Mouse (Mus musculus): ENCODE data around the gene 4930470P17Rik.

4930470P17Rik gene

GRCm38 (mm10) chr2:170549146-170549545 is 52.7 kb downstream of the 4930470P17Rik start:
- Histone ChIP-seq H3K36me3 (ENCODE audit: control insufficient read depth, insufficient read depth, low read length, poor library complexity, severe bottlenecking) (no peaks in the 10 kb centered on the region), H3K27me3 (ENCODE audit: control insufficient read depth, insufficient read depth, low read length, poor library complexity, severe bottlenecking) (no peaks in the 10 kb centered on the region)
- no peak for DNase-seq (ENCODE audit: low read depth, low spot score)

- H3K36me3 ChIP-seq (ENCODE audit: control insufficient read depth, insufficient read depth, low read length, poor library complexity, severe bottlenecking) = no peaks in the 10 kb centered on the region
- no peaks in the 10 kb centered on the region for H3K27me3 ChIP-seq (ENCODE audit: control insufficient read depth, insufficient read depth, low read length, poor library complexity, severe bottlenecking)
- no peak for DNase-seq (ENCODE audit: low read depth, low spot score)
Observed at GRCm38 (mm10) chr2:170548046-170548445, 53.8 kb downstream of the 4930470P17Rik start.

DNA sequence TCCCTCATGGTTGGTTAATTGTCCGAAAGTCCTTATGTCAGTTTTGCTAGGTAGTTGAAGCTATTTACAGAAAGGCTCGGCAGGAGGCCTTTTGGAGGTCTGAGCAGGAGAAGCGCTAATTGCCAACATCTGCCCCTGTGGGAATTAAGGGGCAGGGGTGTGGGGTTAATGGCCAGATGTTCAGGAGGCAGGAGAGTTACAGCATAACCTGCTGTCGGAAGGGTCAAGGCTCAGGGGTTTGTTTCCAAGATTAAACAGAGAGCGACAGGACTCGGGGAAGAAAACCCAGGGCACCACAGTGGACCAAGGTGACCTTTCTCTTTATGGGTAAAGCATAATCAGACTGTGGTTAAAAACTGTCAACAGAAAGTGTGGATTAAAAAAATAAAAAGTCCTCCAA is 54.3 kb downstream of the 4930470P17Rik start:
- H3K36me3 ChIP-seq (ENCODE audit: control insufficient read depth, insufficient read depth, low read length, poor library complexity, severe bottlenecking) = no peaks in the 10 kb centered on the region
- DNase-seq (ENCODE audit: low read depth, low spot score) = no peak
- H3K27me3 ChIP-seq (ENCODE audit: control insufficient read depth, insufficient read depth, low read length, poor library complexity, severe bottlenecking) = no peaks in the 10 kb centered on the region

DNA sequence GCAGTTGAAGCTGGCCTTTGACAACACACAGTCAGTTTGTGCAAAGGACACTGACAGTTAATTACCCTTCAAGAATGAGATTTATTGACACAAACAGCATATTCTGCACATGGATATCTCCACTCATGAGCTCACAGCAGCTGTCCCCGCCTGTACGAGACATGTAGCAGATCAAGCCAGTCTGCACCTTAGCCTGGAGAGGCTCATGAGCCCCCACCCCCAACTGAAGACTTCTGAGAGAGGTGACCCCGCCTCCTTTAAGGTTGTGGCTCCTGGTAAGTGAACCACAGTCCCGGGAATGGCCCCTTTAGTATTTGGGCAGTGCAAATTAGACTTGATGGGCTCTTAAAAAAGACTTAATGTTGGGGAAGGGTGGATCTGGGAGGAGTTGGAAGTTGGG is 56.1 kb downstream of the 4930470P17Rik start:
- DNase-seq (ENCODE audit: low read depth, low spot score) = no peak
- Histone ChIP-seq H3K27me3 (ENCODE audit: control insufficient read depth, insufficient read depth, low read length, poor library complexity, severe bottlenecking) (no peaks in the 10 kb centered on the region), H3K36me3 (ENCODE audit: control insufficient read depth, insufficient read depth, low read length, poor library complexity, severe bottlenecking) (no peaks in the 10 kb centered on the region)

- H3K27me3 ChIP-seq (ENCODE audit: control insufficient read depth, insufficient read depth, low read length, poor library complexity, severe bottlenecking) = no peaks in the 10 kb centered on the region
- DNase-seq (ENCODE audit: low read depth, low spot score) = no peak
Observed at GRCm38 (mm10) chr2:170544950-170545349, 56.9 kb downstream of the 4930470P17Rik start.

GRCm38 (mm10) chr2:170544159-170544558 is 57.7 kb downstream of the 4930470P17Rik start:
- Histone ChIP-seq H3K36me3 (ENCODE audit: control insufficient read depth, insufficient read depth, low read length, poor library complexity, severe bottlenecking) (no peaks in the 10 kb centered on the region), H3K27me3 (ENCODE audit: control insufficient read depth, insufficient read depth, low read length, poor library complexity, severe bottlenecking) (no peaks in the 10 kb centered on the region)
- no peak for DNase-seq (ENCODE audit: low read depth, low spot score)

More at GRCm38 (mm10) chr2:170544950-170545349, 56.9 kb downstream of the 4930470P17Rik start:
- no peaks in the 10 kb centered on the region for H3K36me3 ChIP-seq (ENCODE audit: control insufficient read depth, insufficient read depth, low read length, poor library complexity, severe bottlenecking)

DNA sequence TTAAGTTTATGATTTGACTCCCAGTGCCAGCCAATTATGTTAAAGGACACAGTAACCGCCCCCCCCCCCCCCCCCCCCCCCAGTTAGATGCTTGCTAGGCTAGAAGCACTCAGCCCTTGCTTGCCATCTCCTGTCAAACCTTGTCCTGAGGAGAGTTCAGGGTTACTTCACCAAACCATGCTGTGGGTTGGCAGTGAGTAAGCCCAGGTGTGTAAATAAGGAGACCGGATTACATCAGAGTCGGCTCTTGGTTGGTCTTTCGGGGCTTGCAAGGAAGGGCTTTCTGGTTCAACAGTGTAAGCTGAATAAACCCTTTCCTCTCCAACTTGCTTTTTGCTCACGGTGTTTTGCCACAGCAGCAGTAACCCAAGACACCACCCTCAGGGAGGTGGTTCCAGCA is 58.2 kb downstream of the 4930470P17Rik start:
- H3K27me3 ChIP-seq (ENCODE audit: control insufficient read depth, insufficient read depth, low read length, poor library complexity, severe bottlenecking) = no peaks in the 10 kb centered on the region
- DNase-seq (ENCODE audit: low read depth, low spot score) = no peak
- H3K36me3 ChIP-seq (ENCODE audit: control insufficient read depth, insufficient read depth, low read length, poor library complexity, severe bottlenecking) = no peaks in the 10 kb centered on the region

GRCm38 (mm10) chr2:170539211-170539610 is 62.6 kb downstream of the 4930470P17Rik start:
- no peaks in the 10 kb centered on the region for H3K27me3 ChIP-seq (ENCODE audit: control insufficient read depth, insufficient read depth, low read length, poor library complexity, severe bottlenecking)
- H3K36me3 ChIP-seq (ENCODE audit: control insufficient read depth, insufficient read depth, low read length, poor library complexity, severe bottlenecking) = no peaks in the 10 kb centered on the region
- no peak for DNase-seq (ENCODE audit: low read depth, low spot score)

- H3K36me3 ChIP-seq (ENCODE audit: control insufficient read depth, insufficient read depth, low read length, poor library complexity, severe bottlenecking) = no peaks in the 10 kb centered on the region
- no peaks in the 10 kb centered on the region for H3K27me3 ChIP-seq (ENCODE audit: control insufficient read depth, insufficient read depth, low read length, poor library complexity, severe bottlenecking)
- no peak for DNase-seq (ENCODE audit: low read depth, low spot score)
Observed at GRCm38 (mm10) chr2:170535841-170536240, 66.0 kb downstream of the 4930470P17Rik start.

DNA sequence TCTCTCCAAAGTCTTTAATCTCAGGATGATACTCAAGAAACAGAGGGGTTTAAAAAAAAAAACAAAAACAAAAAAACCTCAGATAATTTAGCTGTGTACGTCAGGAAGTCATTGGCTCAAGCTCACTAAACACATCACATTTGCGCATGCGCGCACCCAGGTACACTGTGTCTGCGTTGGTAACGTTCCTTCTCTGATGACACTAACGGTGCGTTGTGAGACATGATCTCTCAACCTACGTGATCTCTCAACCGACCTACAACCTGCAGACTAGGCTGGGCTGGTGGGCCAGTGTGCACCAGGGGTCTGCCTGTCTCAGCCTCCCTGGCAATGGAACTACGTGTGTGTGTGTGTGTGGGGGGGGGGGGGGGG is 67.0 kb downstream of the 4930470P17Rik start:
- no peak for DNase-seq (ENCODE audit: low read depth, low spot score)
- Histone ChIP-seq H3K27me3 (ENCODE audit: control insufficient read depth, insufficient read depth, low read length, poor library complexity, severe bottlenecking) (no peaks in the 10 kb centered on the region), H3K36me3 (ENCODE audit: control insufficient read depth, insufficient read depth, low read length, poor library complexity, severe bottlenecking) (no peaks in the 10 kb centered on the region)

GRCm38 (mm10) chr2:170534116-170534802 is 67.6 kb downstream of the 4930470P17Rik start:
- Histone ChIP-seq H3K27me3 (ENCODE audit: control insufficient read depth, insufficient read depth, low read length, poor library complexity, severe bottlenecking) (no peaks in the 10 kb centered on the region), H3K36me3 (ENCODE audit: control insufficient read depth, insufficient read depth, low read length, poor library complexity, severe bottlenecking) (no peaks in the 10 kb centered on the region)
- DNase-seq (ENCODE audit: low read depth, low spot score) = no peak

- DNase-seq (ENCODE audit: low read depth, low spot score) = no peak
- Histone ChIP-seq H3K36me3 (ENCODE audit: control insufficient read depth, insufficient read depth, low read length, poor library complexity, severe bottlenecking) (no peaks in the 10 kb centered on the region), H3K27me3 (ENCODE audit: control insufficient read depth, insufficient read depth, low read length, poor library complexity, severe bottlenecking) (no peaks in the 10 kb centered on the region)
Observed at GRCm38 (mm10) chr2:170530256-170530655, 71.6 kb downstream of the 4930470P17Rik start.

- no peak for DNase-seq (ENCODE audit: low read depth, low spot score)
- no peaks in the 10 kb centered on the region for H3K27me3 ChIP-seq (ENCODE audit: control insufficient read depth, insufficient read depth, low read length, poor library complexity, severe bottlenecking)
- H3K36me3 ChIP-seq (ENCODE audit: control insufficient read depth, insufficient read depth, low read length, poor library complexity, severe bottlenecking) = no peaks in the 10 kb centered on the region
Observed at GRCm38 (mm10) chr2:170529766-170530165, 72.1 kb downstream of the 4930470P17Rik start.

All from splenic B cell, adult 2 months (primary cell).